Mouse (Mus musculus) kidney, adult 2 months (tissue): ENCODE measurements at regions not wholly inside any gene's neighbourhood (a gene's known extent, or its start where the extent isn't known, plus 50 kb on each side); places are given as distances from the start of the nearest gene placed in this dataset.

Experiments used
- CTCF ChIP-seq: fragments of 200-500 bp; conservative IDR thresholded peaks from 2 replicates; pipeline ENCODE4 v1.5.1; 2011; ENCODE audit warnings: low read depth, mild to moderate bottlenecking, control low read depth, low read length, moderate library complexity, mixed read lengths; ENCODE audit not compliant: insufficient read depth, insufficient read length
- POLR2A ChIP-seq: fragments of 200-500 bp; IDR thresholded peaks from one replicate; pipeline ENCODE4 v1.6.1; 2011; ENCODE audit warnings: low read depth, low read length, control low read depth

GRCm38 (mm10) chr3:53767601-53768000 lies 77.3 kb upstream of the Gm10985 start:
- no peak for TF ChIP-seq CTCF
- no peak for TF ChIP-seq POLR2A
